Mouse (Mus musculus): Measurements from ENCODE around the gene Sorbs2.

Gene Sorbs2

GRCm38 (mm10) chr8:45760622-45761021, 253.0 kb downstream of the Sorbs2 start:
- no peak for DNase-seq

- no peak for DNase-seq
Observed at GRCm38 (mm10) chr8:45761053-45761452, 253.5 kb downstream of the Sorbs2 start.

GRCm38 (mm10) chr8:45762982-45763689, 255.5 kb downstream of the Sorbs2 start:
- no peak for DNase-seq

- no peak for DNase-seq
Observed at GRCm38 (mm10) chr8:45763690-45764342, 256.2 kb downstream of the Sorbs2 start.

- no peak for DNase-seq
Observed at GRCm38 (mm10) chr8:45766138-45766537, 258.6 kb downstream of the Sorbs2 start.

GRCm38 (mm10) chr8:45774841-45775240, 267.3 kb downstream of the Sorbs2 start:
- DNase-seq: no peak

GRCm38 (mm10) chr8:45775481-45775880, 267.9 kb downstream of the Sorbs2 start:
- no peak for DNase-seq

GRCm38 (mm10) chr8:45776366-45776765, 268.8 kb downstream of the Sorbs2 start:
- DNase-seq: no peak

- DNase-seq: no peak
Observed at GRCm38 (mm10) chr8:45776977-45777376, 269.4 kb downstream of the Sorbs2 start.

GRCm38 (mm10) chr8:45780585-45780984, 273.0 kb downstream of the Sorbs2 start:
- DNase-seq: peak in 1 of 2 experiments; percentile 72

- no peak for DNase-seq
Observed at GRCm38 (mm10) chr8:45788610-45789009, 281.0 kb downstream of the Sorbs2 start.

- peak in 1 of 2 experiments; percentile 7 for DNase-seq
Observed at GRCm38 (mm10) chr8:45794847-45795246, 287.3 kb downstream of the Sorbs2 start.

- peak in 1 of 2 experiments; percentile 42 for DNase-seq
Observed at GRCm38 (mm10) chr8:45796331-45796740, 288.7 kb downstream of the Sorbs2 start.

- no peak for DNase-seq
Observed at GRCm38 (mm10) chr8:45799517-45799916, 291.9 kb downstream of the Sorbs2 start.

GRCm38 (mm10) chr8:45808597-45808996, 301.0 kb downstream of the Sorbs2 start:
- no peak for DNase-seq

- DNase-seq: peak; percentile 37 to 69
Observed at GRCm38 (mm10) chr8:45816765-45817426, 309.3 kb downstream of the Sorbs2 start.

GRCm38 (mm10) chr8:45821650-45822049, 314.1 kb downstream of the Sorbs2 start:
- no peak for DNase-seq

GRCm38 (mm10) chr8:45829985-45830548, 322.5 kb downstream of the Sorbs2 start:
- DNase-seq: no peak

- no peak for DNase-seq
Observed at GRCm38 (mm10) chr8:45833896-45834295, 326.3 kb downstream of the Sorbs2 start.

GRCm38 (mm10) chr8:45843306-45843705, 335.7 kb downstream of the Sorbs2 start:
- DNase-seq: no peak

GRCm38 (mm10) chr8:45844097-45844885, 336.7 kb downstream of the Sorbs2 start:
- no peak for DNase-seq

- DNase-seq: no peak
Observed at GRCm38 (mm10) chr8:45844911-45845481, 337.4 kb downstream of the Sorbs2 start.

Data from kidney, postnatal 25 days (tissue).